Mouse (Mus musculus): ENCODE results near the gene Lipc.

Lipc gene

GRCm38 (mm10) chr9:70914659-70915355 is 37.2 kb downstream of the Lipc start:
- no peak for DNase-seq (ENCODE audit: low spot score)

- no peak for DNase-seq (ENCODE audit: low spot score)
Observed at GRCm38 (mm10) chr9:70911163-70911562, 40.9 kb downstream of the Lipc start.

- no peak for DNase-seq (ENCODE audit: low spot score)
Observed at GRCm38 (mm10) chr9:70910351-70910750, 41.7 kb downstream of the Lipc start.

GRCm38 (mm10) chr9:70902821-70903730 is 49.0 kb downstream of the Lipc start:
- DNase-seq (ENCODE audit: low spot score) = no peak

- DNase-seq (ENCODE audit: low spot score) = no peak
Observed at GRCm38 (mm10) chr9:70894201-70894600, 57.8 kb downstream of the Lipc start.

GRCm38 (mm10) chr9:70893526-70893925 is 58.5 kb downstream of the Lipc start:
- no peak for DNase-seq (ENCODE audit: low spot score)

GRCm38 (mm10) chr9:70892627-70893026 is 59.4 kb downstream of the Lipc start:
- DNase-seq (ENCODE audit: low spot score) = no peak

GRCm38 (mm10) chr9:70891431-70892133 is 60.4 kb downstream of the Lipc start:
- no peak for DNase-seq (ENCODE audit: low spot score)

GRCm38 (mm10) chr9:70890736-70891135 is 61.3 kb downstream of the Lipc start:
- DNase-seq (ENCODE audit: low spot score) = no peak

- DNase-seq (ENCODE audit: low spot score) = no peak
Observed at GRCm38 (mm10) chr9:70888969-70889368, 63.1 kb downstream of the Lipc start.

GRCm38 (mm10) chr9:70888556-70888955 is 63.5 kb downstream of the Lipc start:
- no peak for DNase-seq (ENCODE audit: low spot score)

GRCm38 (mm10) chr9:70881982-70882381 is 70.0 kb downstream of the Lipc start:
- DNase-seq (ENCODE audit: low spot score) = no peak

- no peak for DNase-seq (ENCODE audit: low spot score)
Observed at GRCm38 (mm10) chr9:70878823-70879222, 73.2 kb downstream of the Lipc start.

- no peak for DNase-seq (ENCODE audit: low spot score)
Observed at GRCm38 (mm10) chr9:70878157-70878556, 73.9 kb downstream of the Lipc start.

GRCm38 (mm10) chr9:70875490-70875889 is 76.5 kb downstream of the Lipc start:
- no peak for DNase-seq (ENCODE audit: low spot score)

- no peak for DNase-seq (ENCODE audit: low spot score)
Observed at GRCm38 (mm10) chr9:70875059-70875458, 77.0 kb downstream of the Lipc start.

- no peak for DNase-seq (ENCODE audit: low spot score)
Observed at GRCm38 (mm10) chr9:70872675-70873074, 79.4 kb downstream of the Lipc start.

GRCm38 (mm10) chr9:70870326-70870725 is 81.7 kb downstream of the Lipc start:
- no peak for DNase-seq (ENCODE audit: low spot score)

- no peak for DNase-seq (ENCODE audit: low spot score)
Observed at GRCm38 (mm10) chr9:70869169-70869873, 82.7 kb downstream of the Lipc start.

- DNase-seq (ENCODE audit: low spot score) = no peak
Observed at GRCm38 (mm10) chr9:70867381-70867780, 84.6 kb downstream of the Lipc start.

- no peak for DNase-seq (ENCODE audit: low spot score)
Observed at GRCm38 (mm10) chr9:70864039-70864438, 88.0 kb downstream of the Lipc start.

- DNase-seq (ENCODE audit: low spot score) = peak; percentile 14
Observed at GRCm38 (mm10) chr9:70863299-70863698, 88.7 kb downstream of the Lipc start.
